Mouse (Mus musculus) MEL (cell line): ENCODE results near the gene Cenpp. TPM values are rescaled to one million over a fixed set of nuclear protein-coding genes. Genes with fewer than 3 reads are reported as not detected.
A peak's percentile ranks its signal among the peaks of the same experiment; 100 is the strongest.

Experiments
- DNase-seq: peaks from one replicate; pipeline ENCODE4 v3.0.0; 2011; ENCODE audit warnings: low read depth, low spot score
- H3K27ac ChIP-seq: 2 replicates; pipeline ENCODE4 v1.5.1; 2012; ENCODE audit warnings: low read depth, mild to moderate bottlenecking, control low read depth, low read length, moderate library complexity; ENCODE audit not compliant: control insufficient read depth
- H3K27me3 ChIP-seq, 2 experiments: fragments of 150-350 bp in 1 of 2; sonication (generic) in 1 of 2; 2 replicates each; pipeline ENCODE4 v1.6.1; 2012; ENCODE audit warnings: low read length in 2 of 2, mild to moderate bottlenecking in 2 of 2, improper control_type of control experiment in 1 of 2, moderate library complexity in 1 of 2; ENCODE audit not compliant: insufficient read depth in 2 of 2, control insufficient read depth in 1 of 2
- H3K36me3 ChIP-seq, 2 experiments: 2 replicates each; pipeline ENCODE4 v1.6.1; 2012 to 2014; ENCODE audit warnings: low read length in 2 of 2, improper control_type of control experiment in 1 of 2, inconsistent platforms in 1 of 2, mild to moderate bottlenecking in 1 of 2; ENCODE audit not compliant: insufficient read depth in 2 of 2, control insufficient read depth in 1 of 2
- H3K4me1 ChIP-seq, 2 experiments: fragments of 150-350 bp in 1 of 2; sonication (generic) in 1 of 2; 2 replicates each; pipeline ENCODE4 v1.6.1; 2012; ENCODE audit warnings: low read length in 2 of 2, improper control_type of control experiment in 1 of 2, mild to moderate bottlenecking in 1 of 2; ENCODE audit not compliant: insufficient read depth in 2 of 2, control insufficient read depth in 1 of 2
- H3K4me3 ChIP-seq, 2 experiments: fragments of 150-350 bp in 1 of 2; sonication (generic) in 1 of 2; 2 replicates each; pipeline ENCODE4 v1.5.1; 2012; ENCODE audit warnings: low read depth in 2 of 2, low read length in 2 of 2, mild to moderate bottlenecking in 2 of 2, moderate library complexity in 2 of 2, control low read depth in 1 of 2, improper control_type of control experiment in 1 of 2; ENCODE audit not compliant: control insufficient read depth in 1 of 2, insufficient read depth in 1 of 2
- H3K79me2 ChIP-seq: 2 replicates; pipeline ENCODE4 v1.6.1; 2012; ENCODE audit warnings: mild to moderate bottlenecking, low read length, moderate library complexity; ENCODE audit not compliant: control insufficient read depth, poor library complexity, insufficient read depth
- H3K9ac ChIP-seq: 2 replicates; pipeline ENCODE4 v1.6.1; 2012; ENCODE audit warnings: low read depth, mild to moderate bottlenecking, control low read depth, low read length, moderate library complexity; ENCODE audit not compliant: control insufficient read depth, poor library complexity, severe bottlenecking
- H3K9me3 ChIP-seq: fragments of 150-350 bp; sonication (generic); replicated peaks from 2 replicates; pipeline ENCODE4 v1.6.1; 2012; ENCODE audit warnings: mild to moderate bottlenecking, low read length, improper control_type of control experiment, moderate library complexity; ENCODE audit not compliant: insufficient read depth
- CHD1 ChIP-seq: IDR thresholded peaks from 2 replicates; pipeline ENCODE4 v1.6.1; 2012; ENCODE audit warnings: low read depth, mild to moderate bottlenecking, inconsistent platforms, low read length, improper control_type of control experiment
- CTCF ChIP-seq, 3 experiments: IDR thresholded peaks in 2 of 3; conservative IDR thresholded peaks in 1 of 3; 2 replicates each; pipeline ENCODE4 v1.5.1; 2011 to 2012; ENCODE audit warnings: low read length in 3 of 3, low read depth in 2 of 3, mild to moderate bottlenecking in 2 of 3, improper control_type of control experiment in 1 of 3, inconsistent platforms in 1 of 3, mixed read lengths in 1 of 3, moderate library complexity in 1 of 3; ENCODE audit not compliant: control insufficient read depth in 1 of 3, insufficient read depth in 1 of 3, poor library complexity in 1 of 3, severe bottlenecking in 1 of 3
- E2F4 ChIP-seq: IDR thresholded peaks from 2 replicates; pipeline ENCODE4 v1.6.1; 2011; ENCODE audit warnings: low read depth, low read length, improper control_type of control experiment, borderline replicate concordance
- EP300 ChIP-seq, 2 experiments: IDR thresholded peaks; 2 replicates each; pipeline ENCODE4 v1.6.1; 2011; ENCODE audit warnings: improper control_type of control experiment in 2 of 2, low read length in 2 of 2, low read depth in 1 of 2, mild to moderate bottlenecking in 1 of 2
- ETS1 ChIP-seq: IDR thresholded peaks from 2 replicates; pipeline ENCODE4 v1.6.1; 2012; ENCODE audit warnings: low read depth, mild to moderate bottlenecking, inconsistent platforms, low read length, improper control_type of control experiment, moderate library complexity
- GABPA ChIP-seq: IDR thresholded peaks from 2 replicates; pipeline ENCODE4 v1.6.1; 2012; ENCODE audit warnings: low read depth, mild to moderate bottlenecking, inconsistent platforms, low read length, improper control_type of control experiment, moderate library complexity
- GATA1 ChIP-seq: IDR thresholded peaks from 2 replicates; pipeline ENCODE4 v1.6.1; 2011; ENCODE audit warnings: low read depth, low read length, improper control_type of control experiment
- KAT2A ChIP-seq: conservative IDR thresholded peaks from 2 replicates; pipeline ENCODE4 v1.6.1; 2012; ENCODE audit warnings: low read depth, low read length, improper control_type of control experiment, inconsistent platforms
- MAFK ChIP-seq: IDR thresholded peaks from 2 replicates; pipeline ENCODE4 v1.6.1; 2011; ENCODE audit warnings: low read depth, mild to moderate bottlenecking, low read length, improper control_type of control experiment, borderline replicate concordance
- MAX ChIP-seq: IDR thresholded peaks from 2 replicates; pipeline ENCODE4 v1.6.1; 2011; ENCODE audit warnings: low read length, improper control_type of control experiment
- MAZ ChIP-seq: IDR thresholded peaks from 2 replicates; pipeline ENCODE4 v1.6.1; 2012; ENCODE audit warnings: low read depth, mild to moderate bottlenecking, inconsistent platforms, low read length, improper control_type of control experiment
- MXI1 ChIP-seq: IDR thresholded peaks from 2 replicates; pipeline ENCODE4 v1.6.1; 2011; ENCODE audit warnings: mild to moderate bottlenecking, low read depth, low read length, improper control_type of control experiment
- NELFE ChIP-seq: IDR thresholded peaks from 2 replicates; pipeline ENCODE4 v1.6.1; 2011; ENCODE audit warnings: low read depth, low read length, improper control_type of control experiment
- NRF1 ChIP-seq: IDR thresholded peaks from 2 replicates; pipeline ENCODE4 v1.6.1; 2014; ENCODE audit warnings: low read depth, mild to moderate bottlenecking, inconsistent platforms, low read length, improper control_type of control experiment, moderate library complexity; ENCODE audit not compliant: poor library complexity, insufficient read depth, severe bottlenecking
- RAD21 ChIP-seq: IDR thresholded peaks from 2 replicates; pipeline ENCODE4 v1.6.1; 2011; ENCODE audit warnings: mild to moderate bottlenecking, low read depth, low read length, improper control_type of control experiment
- RCOR1 ChIP-seq: IDR thresholded peaks from 2 replicates; pipeline ENCODE4 v1.6.1; 2012; ENCODE audit warnings: low read depth, mild to moderate bottlenecking, inconsistent platforms, low read length, improper control_type of control experiment
- TAL1 ChIP-seq: IDR thresholded peaks from 2 replicates; pipeline ENCODE4 v1.6.1; 2012; ENCODE audit warnings: mild to moderate bottlenecking, inconsistent platforms, low read length, moderate library complexity, mixed read lengths
- TCF12 ChIP-seq: IDR thresholded peaks from 2 replicates; pipeline ENCODE4 v1.6.1; 2014; ENCODE audit warnings: low read depth, mild to moderate bottlenecking, inconsistent platforms, low read length, improper control_type of control experiment, moderate library complexity
- USF1 ChIP-seq: IDR thresholded peaks from 2 replicates; pipeline ENCODE4 v1.6.1; 2014; ENCODE audit warnings: low read depth, mild to moderate bottlenecking, inconsistent platforms, low read length, improper control_type of control experiment, moderate library complexity
- USF2 ChIP-seq, 2 experiments: IDR thresholded peaks; 2 replicates each; pipeline ENCODE4 v1.6.1; 2011 to 2012; ENCODE audit warnings: improper control_type of control experiment in 2 of 2, low read length in 2 of 2, borderline replicate concordance in 1 of 2, inconsistent platforms in 1 of 2, low read depth in 1 of 2, mild to moderate bottlenecking in 1 of 2; ENCODE audit not compliant: insufficient read depth in 1 of 2
- ZC3H11A ChIP-seq: IDR thresholded peaks from 2 replicates; pipeline ENCODE4 v1.6.1; 2012; ENCODE audit warnings: low read depth, mild to moderate bottlenecking, inconsistent platforms, low read length, improper control_type of control experiment
- ZKSCAN1 ChIP-seq: IDR thresholded peaks from 2 replicates; pipeline ENCODE4 v1.6.1; 2012; ENCODE audit warnings: low read depth, mild to moderate bottlenecking, inconsistent platforms, low read length, improper control_type of control experiment, moderate library complexity
- ZMIZ1 ChIP-seq: IDR thresholded peaks from 2 replicates; pipeline ENCODE4 v1.6.1; 2012; ENCODE audit warnings: low read depth, mild to moderate bottlenecking, inconsistent platforms, low read length, improper control_type of control experiment, moderate library complexity
- polyA plus RNA-seq, 2 experiments: library from polyadenylated mRNA; stranded (reverse) in 1 of 2; unstranded in 1 of 2; fragments of >175 nt in 1 of 2; fragments of >200 nt in 1 of 2; gene quantifications; 2 replicates each; pipeline versions ENCODE4 v1.2.1 to v1.2.4; 2012; ENCODE audit warnings: low replicate concordance in 2 of 2, low read depth in 1 of 2; ENCODE audit not compliant: insufficient read length in 2 of 2, insufficient read depth in 1 of 2, missing spikeins in 1 of 2
- total RNA-seq: library from RNA; depleted of rRNA; stranded (reverse); fragments of 300-350 nt; gene quantifications from 2 replicates; pipeline ENCODE4 v1.2.3, GENCODE M21; 2012

The Cenpp gene
- total and polyA plus RNA-seq, 3 experiments = 13.2 to 17.9 TPM; not detected in 1

- peaks cover 0 to 25% of the 10 kb centered on the region in 2 experiments; a peak in 2 of 4 replicates for H3K36me3 ChIP-seq
- H3K27me3 ChIP-seq = no peaks in the 10 kb centered on the region
- H3K9me3 ChIP-seq = no peaks in the 10 kb centered on the region
- H3K79me2 ChIP-seq = peaks cover 57% of the 10 kb centered on the region
- no peak overlapping the region for H3K27ac ChIP-seq
- TF ChIP-seq ZKSCAN1 (no peak), CHD1 (no peak), TAL1 (no peak), TCF12 (no peak), RCOR1 (no peak), ZC3H11A (no peak), USF1 (no peak), KAT2A (no peak), ETS1 (no peak), CTCF (IDR thresholded peaks at IDR 0.05 in 2 of 3, conservative IDR thresholded peaks at IDR 0.05 in 1 of 3; ENCODE audit: control insufficient read depth in 1 of 3, insufficient read depth in 1 of 3, low read depth in 2 of 3, low read length in 3 of 3, poor library complexity in 1 of 3, severe bottlenecking in 1 of 3) (no peak), MAX (no peak), GATA1 (no peak), NELFE (no peak)
- DNase-seq = no peak
- peak overlapping the region; percentile 76 for H3K9ac ChIP-seq
- H3K4me3 ChIP-seq = peak overlapping the region; percentile 76 to 90
- peaks cover 2 to 23% of the 10 kb centered on the region in 2 experiments; a peak in 3 of 4 replicates for H3K4me1 ChIP-seq
These were observed 230.6 kb downstream of the Cenpp start for GRCm38 (mm10) chr13:49421959-49422358.

DNA sequence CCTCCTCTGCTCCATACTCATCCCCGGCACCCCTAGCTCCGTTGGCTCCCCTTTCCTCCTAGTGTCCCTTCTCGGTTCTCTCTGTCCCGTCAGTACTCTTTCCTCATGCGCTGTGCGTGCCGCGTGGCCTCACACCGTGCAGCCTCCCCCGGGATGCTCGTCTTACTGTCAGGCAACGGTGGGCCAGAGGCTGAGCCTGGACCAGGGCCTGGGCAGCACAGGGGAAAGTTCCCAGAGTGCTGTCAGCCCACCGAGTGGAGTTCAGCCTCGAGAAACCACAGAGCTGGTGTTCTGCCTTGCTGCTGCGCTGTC is 231.0 kb downstream of the Cenpp start:
- H3K36me3 ChIP-seq = peaks cover 0 to 25% of the 10 kb centered on the region in 2 experiments; a peak in 2 of 4 replicates
- H3K4me3 ChIP-seq = peak overlapping the region; percentile 76 to 90
- DNase-seq = peak; percentile 70
- TF ChIP-seq USF1 = no peak
- TF ChIP-seq ZC3H11A = no peak
- no peak for TF ChIP-seq NRF1
- TF ChIP-seq RAD21 = no peak
- TF ChIP-seq MAX = no peak; the same call in 1 of the 2 replicates
- no peak for TF ChIP-seq ZMIZ1
- no peak for TF ChIP-seq E2F4
- TF ChIP-seq GATA1 = no peak
- no peak for TF ChIP-seq RCOR1
- TF ChIP-seq CHD1 = no peak
- TF ChIP-seq CTCF (IDR thresholded peaks at IDR 0.05 in 2 of 3, conservative IDR thresholded peaks at IDR 0.05 in 1 of 3; ENCODE audit: control insufficient read depth in 1 of 3, insufficient read depth in 1 of 3, low read depth in 2 of 3, low read length in 3 of 3, poor library complexity in 1 of 3, severe bottlenecking in 1 of 3) = no peak
- no peak for TF ChIP-seq USF2 (IDR thresholded peaks at IDR 0.05; ENCODE audit: borderline replicate concordance in 1 of 2, insufficient read depth in 1 of 2, low read depth in 1 of 2, low read length in 2 of 2)
- TF ChIP-seq EP300 (IDR thresholded peaks at IDR 0.05; ENCODE audit: low read depth in 1 of 2, low read length in 2 of 2) = no peak
- TF ChIP-seq GABPA = no peak
- no peak for TF ChIP-seq MAZ
- no peak for TF ChIP-seq MAFK
- no peak for TF ChIP-seq TCF12
- no peak for TF ChIP-seq MXI1
- no peaks in the 10 kb centered on the region for H3K27me3 ChIP-seq
- H3K9me3 ChIP-seq = no peaks in the 10 kb centered on the region
- H3K4me1 ChIP-seq = peaks cover 2 to 23% of the 10 kb centered on the region in 2 experiments; a peak in 3 of 4 replicates
- H3K27ac ChIP-seq = no peak overlapping the region
- H3K79me2 ChIP-seq = peaks cover 53% of the 10 kb centered on the region
- peak overlapping the region; percentile 76 for H3K9ac ChIP-seq
